Mouse (Mus musculus) lung, postnatal 0 days (tissue): ENCODE measurements around the gene Kcnt2.

Experiments
- CTCF ChIP-seq: IDR thresholded peaks from 2 replicates; pipeline ENCODE4 v1.5.1; 2016; ENCODE audit warnings: antibody characterized with exemption, mild to moderate bottlenecking
- EP300 ChIP-seq: IDR thresholded peaks from 2 replicates; pipeline ENCODE4 v1.6.1; 2016; ENCODE audit warnings: antibody characterized with exemption, mild to moderate bottlenecking, control low read depth

GRCm38 (mm10) chr1:140373532-140373931 is 127.6 kb downstream of the Kcnt2 start:
- no peak for TF ChIP-seq CTCF
- TF ChIP-seq EP300 = no peak
